Mouse (Mus musculus): Measurements from ENCODE around the gene Cog4.

- TF ChIP-seq CTCF (IDR thresholded peaks at IDR 0.05; ENCODE audit: borderline replicate concordance, insufficient read depth, low read depth, low read length) (no peak), POLR2A (IDR thresholded peaks at IDR 0.05; ENCODE audit: borderline replicate concordance, insufficient read depth, low read length) (no peak)
Observed at GRCm38 (mm10) chr8:110917415-110917814, 71.0 kb downstream of the Cog4 start.
